Mouse (Mus musculus): ENCODE measurements around the gene Nhsl1.

GRCm38 (mm10) chr10:18334176-18334575 is 15.4 kb downstream of the Nhsl1 start:
- no peak for TF ChIP-seq GATA1 (IDR thresholded peaks at IDR 0.05; ENCODE audit: borderline replicate concordance, low read length)
- no peak for TF ChIP-seq FLI1 (IDR thresholded peaks at IDR 0.05; ENCODE audit: low read length)

All from megakaryocyte, embryonic 14.5 days (primary cell).